Mouse (Mus musculus): Measurements from ENCODE around the gene Irs3. TPM values are rescaled to one million over a fixed set of nuclear protein-coding genes. Genes with fewer than 3 reads are reported as not detected.

The Irs3 gene
- total RNA-seq, 2 experiments from 2014 or later = 0.59 to 0.90 TPM

DNA sequence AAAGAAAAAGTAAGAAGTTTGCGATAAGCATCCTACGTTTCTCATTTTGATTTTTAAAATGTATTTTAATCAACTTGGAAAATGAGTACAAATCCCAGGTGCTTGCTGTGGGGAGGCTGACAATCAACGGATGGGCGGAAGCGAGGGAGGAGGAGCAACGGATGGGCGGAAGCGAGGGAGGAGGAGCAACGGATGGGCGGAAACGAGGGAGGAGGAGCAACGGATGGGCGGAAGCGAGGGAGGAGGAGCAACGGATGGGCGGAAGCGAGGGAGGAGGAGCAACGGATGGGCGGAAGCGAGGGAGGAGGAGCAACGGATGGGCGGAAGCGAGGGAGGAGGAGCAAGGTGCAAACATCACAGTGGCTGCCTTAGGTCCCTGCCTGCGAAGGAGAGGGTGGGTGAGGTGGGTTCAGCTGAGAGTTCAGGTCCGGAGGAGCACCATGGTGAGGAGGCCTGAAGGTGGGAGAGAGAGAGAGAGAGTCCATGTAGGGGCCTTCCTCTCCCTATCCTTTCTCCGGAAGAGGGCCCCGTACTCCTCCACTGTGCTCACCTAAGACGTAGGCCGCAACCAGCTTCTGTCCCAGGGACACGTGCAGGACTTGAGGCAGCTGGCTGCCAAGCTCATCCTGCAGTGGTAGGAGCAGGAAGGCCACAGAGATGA is 48.8 kb downstream of the Irs3 start:
- no peak for DNase-seq (ENCODE audit: low spot score)

DNA sequence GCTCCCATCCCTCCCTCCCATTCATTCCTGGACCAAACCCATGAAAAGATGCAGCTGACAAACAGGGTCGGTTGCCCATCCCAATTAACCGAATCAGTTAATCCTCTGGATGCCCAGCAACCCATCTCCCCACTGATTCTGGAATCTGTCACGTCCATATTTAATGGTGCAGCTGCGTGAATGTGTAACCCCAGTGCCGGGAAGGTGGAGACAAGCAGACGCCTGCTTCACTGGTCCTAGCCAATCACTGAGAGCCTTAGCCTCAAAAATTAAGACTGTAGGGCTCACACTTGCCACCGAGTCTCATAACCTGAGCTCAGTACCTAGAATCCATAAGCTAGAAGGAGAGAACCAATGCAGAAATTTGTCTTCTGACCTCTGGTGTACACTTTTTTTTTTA is 49.6 kb downstream of the Irs3 start:
- no peak for DNase-seq (ENCODE audit: low spot score)

Other genes starting within 250 kb of the Irs3 start
- under 1 TPM in 1 of 2 experiments, not detected in 1; 0.07 TPM for gene Zan, start 168.7 kb downstream of the Irs3 start, total RNA-seq (2021)
- 10 to 100 TPM in 1 of 2 experiments, 1 to 10 TPM in 1; 8.9 to 10.8 TPM for gene Pop7, start 143.2 kb downstream of the Irs3 start, total RNA-seq (2021)
- 10 to 100 TPM; 19.9 to 23.5 TPM for gene Gigyf1, start 127.2 kb downstream of the Irs3 start, total RNA-seq (2021)
- not detected for gene Epo, start 112.5 kb downstream of the Irs3 start, total RNA-seq (2021)
- gene Gnb2, start 112.2 kb downstream of the Irs3 start, total RNA-seq (2021) = 100 to 1,000 TPM; 111 to 134 TPM
- not detected for gene Actl6b, start 92.2 kb downstream of the Irs3 start, total RNA-seq (2021)
- under 1 TPM in 1 of 2 experiments, not detected in 1; 0.36 TPM for gene Tfr2, start 75.9 kb downstream of the Irs3 start, total RNA-seq (2021)
- gene Mospd3, start 44.7 kb downstream of the Irs3 start, total RNA-seq (2021) = 1 to 10 TPM; 8.8 to 8.9 TPM
- gene Pcolce, start 31.9 kb downstream of the Irs3 start, total RNA-seq (2021) = 10 to 100 TPM; 31.2 to 44.1 TPM
- gene Fbxo24, start 16.7 kb downstream of the Irs3 start, total RNA-seq (2021) = under 1 TPM in 1 of 2 experiments, not detected in 1; 0.21 TPM
- 10 to 100 TPM; 15.0 to 18.0 TPM for gene Lrch4, start 16.6 kb downstream of the Irs3 start, total RNA-seq (2021)
- 1 to 10 TPM; 1.0 to 2.2 TPM for gene Gm20605, start 16.5 kb downstream of the Irs3 start, total RNA-seq (2021)
- 1 to 10 TPM; 2.6 to 3.0 TPM for gene Sap25, start 4.4 kb downstream of the Irs3 start, total RNA-seq (2021)
- 1 to 10 TPM; 5.9 to 7.5 TPM for gene Agfg2, start 39.0 kb upstream of the Irs3 start, total RNA-seq (2021)
- under 1 TPM; 0.21 to 0.28 TPM for gene Nyap1, start 95.9 kb upstream of the Irs3 start, total RNA-seq (2021)
- gene Tsc22d4, start 100.0 kb upstream of the Irs3 start, total RNA-seq (2021) = 10 to 100 TPM; 53.0 to 68.0 TPM
- gene Ppp1r35, start 133.1 kb upstream of the Irs3 start, total RNA-seq (2021) = 1 to 10 TPM; 6.2 to 7.7 TPM
- 10 to 100 TPM; 24.1 to 26.1 TPM for gene Mepce, start 141.9 kb upstream of the Irs3 start, total RNA-seq (2021)
- gene Zcwpw1, start 142.1 kb upstream of the Irs3 start, total RNA-seq (2021) = under 1 TPM; 0.14 to 0.26 TPM
- gene Pilra, start 190.6 kb upstream of the Irs3 start, total RNA-seq (2021) = under 1 TPM; 0.16 to 0.28 TPM
- gene Pilrb1, start 212.4 kb upstream of the Irs3 start, total RNA-seq (2021) = under 1 TPM in 1 of 2 experiments, not detected in 1; 0.17 TPM
- not detected for gene Pilrb2, start 226.1 kb upstream of the Irs3 start, total RNA-seq (2021)

Measured in gastrocnemius, adult 18-20 months (tissue).